26 mouse cellular contexts compared by ENCODE assay signal in genomic region chr1:153327063-153327462, GRCm38 (mm10).
"Had no signal": no experiment of that assay in that cellular context is flagged by ENCODE, and none has a peak within 500 bp of the region (broad histone marks: within the 10 kb centered on the region; RNA-seq: fewer than 3 reads in every experiment).

No protein-coding gene starts in this region.

- DNase-seq: cerebellum, adult 8-10 months; cerebellum, adult 9-10 months; cerebellum, adult 9-11 months; cerebellum, postnatal 10 days; cerebellum, postnatal 14 days; cerebellum, postnatal 25 days; cerebellum, postnatal 36 days; embryo, embryonic 11 days; forebrain, postnatal 0 days; gastrocnemius, postnatal 10 days; gastrocnemius, postnatal 14 days; gastrocnemius, postnatal 25 days; heart, adult 18-20 months; heart, adult 2 months had no signal

- H3K36me3 ChIP-seq: forebrain, embryonic 15.5 days had no signal

- H3K4me3 ChIP-seq: embryonic facial prominence, embryonic 10.5 days; embryonic facial prominence, embryonic 12.5 days; embryonic facial prominence, embryonic 13.5 days; embryonic facial prominence, embryonic 15.5 days; erythroblast, embryonic 14.5 days; forebrain, embryonic 10.5 days; forebrain, embryonic 12.5 days; forebrain, embryonic 13.5 days; forebrain, embryonic 15.5 days; heart, adult 2 months; heart, embryonic 10.5 days had no signal

- H3K27ac ChIP-seq: embryonic facial prominence, embryonic 10.5 days; embryonic facial prominence, embryonic 13.5 days; forebrain, embryonic 10.5 days; forebrain, embryonic 12.5 days; forebrain, embryonic 13.5 days; forebrain, embryonic 15.5 days; heart, adult 2 months had no signal

- H3K27me3 ChIP-seq: embryonic facial prominence, embryonic 12.5 days; embryonic facial prominence, embryonic 13.5 days; embryonic facial prominence, embryonic 15.5 days; forebrain, embryonic 12.5 days; forebrain, embryonic 13.5 days; forebrain, embryonic 15.5 days had no signal

- H3K4me2 ChIP-seq: embryonic facial prominence, embryonic 12.5 days; embryonic facial prominence, embryonic 13.5 days; embryonic facial prominence, embryonic 15.5 days; forebrain, embryonic 12.5 days; forebrain, embryonic 13.5 days; forebrain, embryonic 15.5 days had no signal

- H3K9ac ChIP-seq: embryonic facial prominence, embryonic 12.5 days; embryonic facial prominence, embryonic 13.5 days; embryonic facial prominence, embryonic 15.5 days; forebrain, embryonic 12.5 days; forebrain, embryonic 13.5 days; forebrain, embryonic 15.5 days; forebrain, postnatal 0 days had no signal

- ATAC-seq: forebrain, embryonic 13.5 days; forebrain, embryonic 14.5 days; forebrain, embryonic 15.5 days; forebrain, embryonic 16.5 days; forebrain, postnatal 0 days had no signal

- H3K9me3 ChIP-seq: embryonic facial prominence, embryonic 10.5 days; embryonic facial prominence, embryonic 12.5 days; embryonic facial prominence, embryonic 13.5 days; embryonic facial prominence, embryonic 15.5 days; forebrain, embryonic 10.5 days; forebrain, embryonic 12.5 days; forebrain, embryonic 13.5 days; forebrain, embryonic 15.5 days; heart, embryonic 10.5 days had no signal
